Mouse (Mus musculus): ENCODE results near the gene Plpp6.
"Not testable (repeated sequence)": the region's sequence is repeated elsewhere in the genome, so short reads cannot be mapped to it uniquely, and the experiment has no call there.

Gene Plpp6

GRCm38 (mm10) chr19:28989515-28989914, 25.8 kb downstream of the Plpp6 start:
- DNase-seq (ENCODE audit: low read depth), result no peak

- peak; percentile 95 for DNase-seq (ENCODE audit: low read depth)
Measured at GRCm38 (mm10) chr19:28990194-28990589, 26.4 kb downstream of the Plpp6 start, which contains the start of gene Cdc37l1. TSS of gene Cdc37l1 (plus strand) at chr19:28990352.

GRCm38 (mm10) chr19:28990590-28991221, 27.0 kb downstream of the Plpp6 start:
- DNase-seq (ENCODE audit: low read depth), result peak; percentile 72

- DNase-seq (ENCODE audit: low read depth), result no peak
Measured at GRCm38 (mm10) chr19:28991391-28991790, 27.6 kb downstream of the Plpp6 start.

GRCm38 (mm10) chr19:28994870-28995269, 31.1 kb downstream of the Plpp6 start:
- no peak for DNase-seq (ENCODE audit: low read depth)

GRCm38 (mm10) chr19:28995366-28995765, 31.6 kb downstream of the Plpp6 start:
- DNase-seq (ENCODE audit: low read depth), result no peak

- no peak for DNase-seq (ENCODE audit: low read depth)
Measured at GRCm38 (mm10) chr19:28997976-28998630, 34.4 kb downstream of the Plpp6 start.

GRCm38 (mm10) chr19:29000321-29000720, 36.6 kb downstream of the Plpp6 start:
- DNase-seq (ENCODE audit: low read depth), result not testable (repeated sequence)

- DNase-seq (ENCODE audit: low read depth), result no peak
Measured at GRCm38 (mm10) chr19:29008069-29008706, 44.4 kb downstream of the Plpp6 start.

GRCm38 (mm10) chr19:29009046-29009445, 45.3 kb downstream of the Plpp6 start:
- no peak for DNase-seq (ENCODE audit: low read depth)

- DNase-seq (ENCODE audit: low read depth), result no peak
Measured at GRCm38 (mm10) chr19:29011355-29011990, 47.7 kb downstream of the Plpp6 start.

GRCm38 (mm10) chr19:29014466-29015055, 50.8 kb downstream of the Plpp6 start:
- no peak for DNase-seq (ENCODE audit: low read depth)

- DNase-seq (ENCODE audit: low read depth), result no peak
Measured at GRCm38 (mm10) chr19:29015410-29016203, 51.9 kb downstream of the Plpp6 start.

GRCm38 (mm10) chr19:29016204-29016765, 52.5 kb downstream of the Plpp6 start:
- no peak for DNase-seq (ENCODE audit: low read depth)

Measured in induced T-regulatory cell, adult 2 months (primary cell).